Mouse (Mus musculus) MEL (cell line): Measurements from ENCODE around the gene Pomgnt1. TPM values are rescaled to one million over a fixed set of nuclear protein-coding genes. Genes with fewer than 3 reads are reported as not detected.

Experiments used
- DNase-seq: peaks from one replicate; pipeline ENCODE4 v3.0.0; 2011; ENCODE audit warnings: low read depth, low spot score
- H3K27ac ChIP-seq: 2 replicates; pipeline ENCODE4 v1.5.1; 2012; ENCODE audit warnings: low read depth, mild to moderate bottlenecking, control low read depth, low read length, moderate library complexity; ENCODE audit not compliant: control insufficient read depth
- H3K27me3 ChIP-seq, 2 experiments: fragments of 150-350 bp in 1 of 2; sonication (generic) in 1 of 2; 2 replicates each; pipeline ENCODE4 v1.6.1; 2012; ENCODE audit warnings: low read length in 2 of 2, mild to moderate bottlenecking in 2 of 2, improper control_type of control experiment in 1 of 2, moderate library complexity in 1 of 2; ENCODE audit not compliant: insufficient read depth in 2 of 2, control insufficient read depth in 1 of 2
- H3K36me3 ChIP-seq, 2 experiments: 2 replicates each; pipeline ENCODE4 v1.6.1; 2012 to 2014; ENCODE audit warnings: low read length in 2 of 2, improper control_type of control experiment in 1 of 2, inconsistent platforms in 1 of 2, mild to moderate bottlenecking in 1 of 2; ENCODE audit not compliant: insufficient read depth in 2 of 2, control insufficient read depth in 1 of 2
- H3K4me1 ChIP-seq, 2 experiments: fragments of 150-350 bp in 1 of 2; sonication (generic) in 1 of 2; 2 replicates each; pipeline ENCODE4 v1.6.1; 2012; ENCODE audit warnings: low read length in 2 of 2, improper control_type of control experiment in 1 of 2, mild to moderate bottlenecking in 1 of 2; ENCODE audit not compliant: insufficient read depth in 2 of 2, control insufficient read depth in 1 of 2
- H3K4me3 ChIP-seq, 2 experiments: fragments of 150-350 bp in 1 of 2; sonication (generic) in 1 of 2; 2 replicates each; pipeline ENCODE4 v1.5.1; 2012; ENCODE audit warnings: low read depth in 2 of 2, low read length in 2 of 2, mild to moderate bottlenecking in 2 of 2, moderate library complexity in 2 of 2, control low read depth in 1 of 2, improper control_type of control experiment in 1 of 2; ENCODE audit not compliant: control insufficient read depth in 1 of 2, insufficient read depth in 1 of 2
- H3K79me2 ChIP-seq: 2 replicates; pipeline ENCODE4 v1.6.1; 2012; ENCODE audit warnings: mild to moderate bottlenecking, low read length, moderate library complexity; ENCODE audit not compliant: control insufficient read depth, poor library complexity, insufficient read depth
- H3K9ac ChIP-seq: 2 replicates; pipeline ENCODE4 v1.6.1; 2012; ENCODE audit warnings: low read depth, mild to moderate bottlenecking, control low read depth, low read length, moderate library complexity; ENCODE audit not compliant: control insufficient read depth, poor library complexity, severe bottlenecking
- H3K9me3 ChIP-seq: fragments of 150-350 bp; sonication (generic); replicated peaks from 2 replicates; pipeline ENCODE4 v1.6.1; 2012; ENCODE audit warnings: mild to moderate bottlenecking, low read length, improper control_type of control experiment, moderate library complexity; ENCODE audit not compliant: insufficient read depth
- CHD1 ChIP-seq: IDR thresholded peaks from 2 replicates; pipeline ENCODE4 v1.6.1; 2012; ENCODE audit warnings: low read depth, mild to moderate bottlenecking, inconsistent platforms, low read length, improper control_type of control experiment
- CTCF ChIP-seq, 3 experiments: IDR thresholded peaks in 2 of 3; conservative IDR thresholded peaks in 1 of 3; 2 replicates each; pipeline ENCODE4 v1.5.1; 2011 to 2012; ENCODE audit warnings: low read length in 3 of 3, low read depth in 2 of 3, mild to moderate bottlenecking in 2 of 3, improper control_type of control experiment in 1 of 3, inconsistent platforms in 1 of 3, mixed read lengths in 1 of 3, moderate library complexity in 1 of 3; ENCODE audit not compliant: control insufficient read depth in 1 of 3, insufficient read depth in 1 of 3, poor library complexity in 1 of 3, severe bottlenecking in 1 of 3
- ELF1 ChIP-seq: IDR thresholded peaks from 2 replicates; pipeline ENCODE4 v1.6.1; 2014; ENCODE audit warnings: low read depth, mild to moderate bottlenecking, inconsistent platforms, low read length, improper control_type of control experiment, moderate library complexity
- EP300 ChIP-seq, 2 experiments: IDR thresholded peaks; 2 replicates each; pipeline ENCODE4 v1.6.1; 2011; ENCODE audit warnings: improper control_type of control experiment in 2 of 2, low read length in 2 of 2, low read depth in 1 of 2, mild to moderate bottlenecking in 1 of 2
- GABPA ChIP-seq: IDR thresholded peaks from 2 replicates; pipeline ENCODE4 v1.6.1; 2012; ENCODE audit warnings: low read depth, mild to moderate bottlenecking, inconsistent platforms, low read length, improper control_type of control experiment, moderate library complexity
- GATA1 ChIP-seq: IDR thresholded peaks from 2 replicates; pipeline ENCODE4 v1.6.1; 2011; ENCODE audit warnings: low read depth, low read length, improper control_type of control experiment
- HCFC1 ChIP-seq: IDR thresholded peaks from 2 replicates; pipeline ENCODE4 v1.6.1; 2012; ENCODE audit warnings: low read depth, mild to moderate bottlenecking, inconsistent platforms, low read length, improper control_type of control experiment, moderate library complexity
- JUND ChIP-seq: IDR thresholded peaks from 2 replicates; pipeline ENCODE4 v1.6.1; 2011; ENCODE audit warnings: low read depth, mild to moderate bottlenecking, improper control_type of control experiment, low read length
- MAFK ChIP-seq: IDR thresholded peaks from 2 replicates; pipeline ENCODE4 v1.6.1; 2011; ENCODE audit warnings: low read depth, mild to moderate bottlenecking, low read length, improper control_type of control experiment, borderline replicate concordance
- MAZ ChIP-seq: IDR thresholded peaks from 2 replicates; pipeline ENCODE4 v1.6.1; 2012; ENCODE audit warnings: low read depth, mild to moderate bottlenecking, inconsistent platforms, low read length, improper control_type of control experiment
- MXI1 ChIP-seq: IDR thresholded peaks from 2 replicates; pipeline ENCODE4 v1.6.1; 2011; ENCODE audit warnings: mild to moderate bottlenecking, low read depth, low read length, improper control_type of control experiment
- MYC ChIP-seq: IDR thresholded peaks from 2 replicates; pipeline ENCODE4 v1.6.1; 2011; ENCODE audit warnings: low read depth, mild to moderate bottlenecking, low read length, improper control_type of control experiment, moderate library complexity
- NELFE ChIP-seq: IDR thresholded peaks from 2 replicates; pipeline ENCODE4 v1.6.1; 2011; ENCODE audit warnings: low read depth, low read length, improper control_type of control experiment
- POLR2A ChIP-seq, 2 experiments: IDR thresholded peaks; 2 replicates each; pipeline ENCODE4 v1.6.1; 2011 to 2012; ENCODE audit warnings: low read length in 2 of 2, mild to moderate bottlenecking in 2 of 2, control low read depth in 1 of 2, improper control_type of control experiment in 1 of 2, low read depth in 1 of 2, moderate library complexity in 1 of 2; ENCODE audit not compliant: control insufficient read depth in 1 of 2, insufficient read depth in 1 of 2, poor library complexity in 1 of 2
- POLR2AphosphoS5 ChIP-seq: IDR thresholded peaks from 2 replicates; pipeline ENCODE4 v1.6.1; 2012; ENCODE audit warnings: low read depth, borderline replicate concordance, mild to moderate bottlenecking, inconsistent platforms, low read length, moderate library complexity, mixed read lengths
- SIN3A ChIP-seq: IDR thresholded peaks from 2 replicates; pipeline ENCODE4 v1.6.1; 2012; ENCODE audit warnings: low read length, improper control_type of control experiment, inconsistent platforms
- SMC3 ChIP-seq: IDR thresholded peaks from 2 replicates; pipeline ENCODE4 v1.6.1; 2011; ENCODE audit warnings: low read depth, low read length, improper control_type of control experiment
- UBTF ChIP-seq: IDR thresholded peaks from 2 replicates; pipeline ENCODE4 v1.6.1; 2012; ENCODE audit warnings: low read depth, mild to moderate bottlenecking, inconsistent platforms, low read length, improper control_type of control experiment, moderate library complexity, borderline replicate concordance; ENCODE audit not compliant: insufficient read depth
- ZNF384 ChIP-seq: IDR thresholded peaks from 2 replicates; pipeline ENCODE4 v1.6.1; 2012; ENCODE audit warnings: low read depth, mild to moderate bottlenecking, inconsistent platforms, low read length, improper control_type of control experiment
- polyA plus RNA-seq, 2 experiments: library from polyadenylated mRNA; stranded (reverse) in 1 of 2; unstranded in 1 of 2; fragments of >175 nt in 1 of 2; fragments of >200 nt in 1 of 2; gene quantifications; 2 replicates each; pipeline versions ENCODE4 v1.2.1 to v1.2.4; 2012; ENCODE audit warnings: low replicate concordance in 2 of 2, low read depth in 1 of 2; ENCODE audit not compliant: insufficient read length in 2 of 2, insufficient read depth in 1 of 2, missing spikeins in 1 of 2
- total RNA-seq: library from RNA; depleted of rRNA; stranded (reverse); fragments of 300-350 nt; gene quantifications from 2 replicates; pipeline ENCODE4 v1.2.3, GENCODE M21; 2012

The Pomgnt1 gene
- total and polyA plus RNA-seq, 3 experiments: 33.6 to 35.3 TPM; not detected in 1

- no peaks in the 10 kb centered on the region for H3K79me2 ChIP-seq
Observed at GRCm38 (mm10) chr4:116137421-116137996, 13.9 kb downstream of the Pomgnt1 start.

GRCm38 (mm10) chr4:116140801-116141574 lies 17.3 kb downstream of the Pomgnt1 start:
- no peak for TF ChIP-seq HCFC1
- no peak for TF ChIP-seq UBTF
- TF ChIP-seq SIN3A: no peak
- no peak for TF ChIP-seq NELFE
- TF ChIP-seq MAFK: no peak
- Histone ChIP-seq H3K36me3 (no peaks in the 10 kb centered on the region), H3K9me3 (no peaks in the 10 kb centered on the region), H3K27ac (no peak overlapping the region), H3K4me3 (no peak overlapping the region), H3K79me2 (no peaks in the 10 kb centered on the region), H3K4me1 (0 out of 4 replicates have a peak, but pooled peaks cover 0 to 3% of the 10 kb centered on the region in 2 experiments), H3K27me3 (no peaks in the 10 kb centered on the region), H3K9ac (no peak overlapping the region)
- no peak for DNase-seq

More at GRCm38 (mm10) chr4:116137421-116137996, 13.9 kb downstream of the Pomgnt1 start:
- Histone ChIP-seq H3K4me3 (no peak overlapping the region), H3K9me3 (no peaks in the 10 kb centered on the region), H3K27me3 (no peaks in the 10 kb centered on the region), H3K27ac (no peak overlapping the region), H3K4me1 (peaks cover 0 to 2% of the 10 kb centered on the region in 2 experiments; a peak in 1 of 4 replicates), H3K9ac (no peak overlapping the region), H3K36me3 (0 out of 4 replicates have a peak, but pooled peaks cover 0 to 2% of the 10 kb centered on the region in 2 experiments)
- no peak for DNase-seq
- TF ChIP-seq MAZ: no peak
- no peak for TF ChIP-seq MYC
- TF ChIP-seq SMC3: no peak
- no peak for TF ChIP-seq ELF1
- TF ChIP-seq SIN3A: no peak
- TF ChIP-seq CHD1: no peak
- no peak for TF ChIP-seq MAFK
- no peak for TF ChIP-seq HCFC1
- TF ChIP-seq CTCF (IDR thresholded peaks at IDR 0.05 in 2 of 3, conservative IDR thresholded peaks at IDR 0.05 in 1 of 3; ENCODE audit: control insufficient read depth in 1 of 3, insufficient read depth in 1 of 3, low read depth in 2 of 3, low read length in 3 of 3, poor library complexity in 1 of 3, severe bottlenecking in 1 of 3): no peak

GRCm38 (mm10) chr4:116141736-116142135 lies 18.1 kb downstream of the Pomgnt1 start:
- H3K79me2 ChIP-seq: no peaks in the 10 kb centered on the region
- no peak overlapping the region for H3K9ac ChIP-seq
- H3K27ac ChIP-seq: no peak overlapping the region
- H3K36me3 ChIP-seq: no peaks in the 10 kb centered on the region
- H3K4me3 ChIP-seq: no peak overlapping the region
- H3K9me3 ChIP-seq: no peaks in the 10 kb centered on the region
- no peaks in the 10 kb centered on the region for H3K27me3 ChIP-seq
- H3K4me1 ChIP-seq: 0 out of 4 replicates have a peak, but pooled peaks cover 0 to 3% of the 10 kb centered on the region in 2 experiments
- no peak for DNase-seq
- TF ChIP-seq POLR2A (IDR thresholded peaks at IDR 0.05; ENCODE audit: control insufficient read depth in 1 of 2, insufficient read depth in 1 of 2, low read depth in 1 of 2, low read length in 2 of 2, poor library complexity in 1 of 2) (no peak), POLR2AphosphoS5 (no peak), GABPA (no peak), EP300 (IDR thresholded peaks at IDR 0.05; ENCODE audit: low read depth in 1 of 2, low read length in 2 of 2) (no peak), JUND (no peak), ZNF384 (no peak), HCFC1 (no peak), MXI1 (no peak), GATA1 (no peak), UBTF (no peak)
